Mouse (Mus musculus) thymus, adult 2 months (tissue): ENCODE results near the gene S100a14.

Experiments
- CTCF ChIP-seq: fragments of 200-500 bp; IDR thresholded peaks from 2 replicates; pipeline ENCODE4 v1.5.1; 2012; ENCODE audit warnings: mild to moderate bottlenecking, control low read depth, low read length, moderate library complexity, borderline replicate concordance; ENCODE audit not compliant: control insufficient read depth, poor library complexity, insufficient read depth; ENCODE audit errors: extremely low read depth
- POLR2A ChIP-seq: fragments of 200-500 bp; IDR thresholded peaks from 2 replicates; pipeline ENCODE4 v1.6.1; 2012; ENCODE audit warnings: mild to moderate bottlenecking, low read length, control low read depth, moderate library complexity; ENCODE audit not compliant: control insufficient read depth, poor library complexity, insufficient read depth; ENCODE audit errors: extremely low read depth

- TF ChIP-seq CTCF (no peak), POLR2A (no peak)
Measured at GRCm38 (mm10) chr3:90576351-90577001, 49.8 kb downstream of the S100a14 start.
